Mouse (Mus musculus) CH12.LX (cell line): ENCODE data around the gene Cbx2. TPM values are rescaled to one million over a fixed set of nuclear protein-coding genes. Genes with fewer than 3 reads are reported as not detected.

Experiments used
- DNase-seq: peaks from one replicate; pipeline ENCODE4 v3.0.0-alpha.2; 2013; ENCODE audit errors: extremely low read depth
- H3K27ac ChIP-seq: 2 replicates; pipeline ENCODE4 v1.5.1; 2012; ENCODE audit warnings: low read depth, mild to moderate bottlenecking, control low read depth, moderate library complexity; ENCODE audit not compliant: insufficient read depth
- H3K27me3 ChIP-seq: replicated peaks from 2 replicates; pipeline ENCODE3; 2012; ENCODE audit warnings: inconsistent platforms
- H3K36me3 ChIP-seq, 2 experiments: replicated peaks in 1 of 2; 2 replicates each; pipeline versions ENCODE3 to v1.6.1; 2012; ENCODE audit warnings: inconsistent platforms in 1 of 2, low read length in 1 of 2, mild to moderate bottlenecking in 1 of 2, mixed read lengths in 1 of 2, moderate library complexity in 1 of 2; ENCODE audit not compliant: control insufficient read depth in 1 of 2, insufficient read depth in 1 of 2
- H3K4me1 ChIP-seq, 2 experiments: 2 replicates each; pipeline ENCODE4 v1.6.1; 2012; ENCODE audit warnings: inconsistent platforms in 1 of 2, moderate library complexity in 1 of 2; ENCODE audit not compliant: insufficient read depth in 2 of 2, control insufficient read depth in 1 of 2
- H3K4me2 ChIP-seq: 2 replicates; pipeline ENCODE4 v1.6.1; 2012; ENCODE audit warnings: low read depth, mild to moderate bottlenecking, control low read depth; ENCODE audit not compliant: poor library complexity, insufficient read depth, severe bottlenecking
- H3K4me3 ChIP-seq, 3 experiments: fragments of 150-350 bp in 1 of 3; sonication (generic) in 1 of 3; replicated peaks in 1 of 3; 2 replicates each; pipeline versions ENCODE3 to v1.5.1; 2011 to 2012; ENCODE audit warnings: low read depth in 2 of 3, low read length in 2 of 3, mild to moderate bottlenecking in 2 of 3, moderate library complexity in 2 of 3, control low read depth in 1 of 3, improper control_type of control experiment in 1 of 3, inconsistent platforms in 1 of 3, mixed read lengths in 1 of 3; ENCODE audit not compliant: poor library complexity in 1 of 3
- H3K79me2 ChIP-seq: replicated peaks from 2 replicates; pipeline ENCODE4 v1.6.1; 2012; ENCODE audit warnings: mild to moderate bottlenecking, moderate library complexity; ENCODE audit not compliant: control insufficient read depth, poor library complexity, insufficient read depth, severe bottlenecking; ENCODE audit errors: extremely low read depth
- H3K9ac ChIP-seq: 2 replicates; pipeline ENCODE4 v1.6.1; 2012; ENCODE audit warnings: low read depth, mild to moderate bottlenecking, control low read depth, moderate library complexity; ENCODE audit not compliant: insufficient read depth
- H3K9me3 ChIP-seq: replicated peaks from 2 replicates; pipeline ENCODE3; 2012; ENCODE audit warnings: low read length, inconsistent platforms, mixed read lengths
- BHLHE40 ChIP-seq: IDR thresholded peaks from 2 replicates; pipeline ENCODE4 v1.6.1; 2011; ENCODE audit warnings: mild to moderate bottlenecking, low read depth, low read length, improper control_type of control experiment
- CHD1 ChIP-seq: IDR thresholded peaks from 2 replicates; pipeline ENCODE4 v1.6.1; 2012; ENCODE audit warnings: low read depth, low read length, improper control_type of control experiment, inconsistent platforms
- CTCF ChIP-seq, 2 experiments: IDR thresholded peaks in 1 of 2; conservative IDR thresholded peaks in 1 of 2; 2 replicates each; pipeline ENCODE4 v1.5.1; 2011 to 2012; ENCODE audit warnings: low read depth in 2 of 2, low read length in 2 of 2, improper control_type of control experiment in 1 of 2, inconsistent platforms in 1 of 2, mild to moderate bottlenecking in 1 of 2, moderate library complexity in 1 of 2
- EP300 ChIP-seq: IDR thresholded peaks from 2 replicates; pipeline ENCODE4 v1.6.1; 2011; ENCODE audit warnings: low read length, improper control_type of control experiment
- GABPA ChIP-seq: IDR thresholded peaks from 2 replicates; pipeline ENCODE4 v1.6.1; 2012; ENCODE audit warnings: low read depth, low read length, improper control_type of control experiment, inconsistent platforms; ENCODE audit not compliant: insufficient replicate concordance
- JUN ChIP-seq: IDR thresholded peaks from 2 replicates; pipeline ENCODE4 v1.6.1; 2011; ENCODE audit warnings: low read depth, mild to moderate bottlenecking, low read length, improper control_type of control experiment, moderate library complexity; ENCODE audit not compliant: insufficient read depth
- JUND ChIP-seq: conservative IDR thresholded peaks from 2 replicates; pipeline ENCODE4 v1.6.1; 2011; ENCODE audit warnings: low read depth, low read length, improper control_type of control experiment
- KAT2A ChIP-seq: IDR thresholded peaks from 2 replicates; pipeline ENCODE4 v1.6.1; 2012; ENCODE audit warnings: low read length, improper control_type of control experiment, inconsistent platforms; ENCODE audit not compliant: insufficient replicate concordance
- MAX ChIP-seq: IDR thresholded peaks from 2 replicates; pipeline ENCODE4 v1.6.1; 2011; ENCODE audit warnings: low read length, improper control_type of control experiment
- MAZ ChIP-seq: IDR thresholded peaks from 2 replicates; pipeline ENCODE4 v1.6.1; 2012; ENCODE audit warnings: low read depth, mild to moderate bottlenecking, inconsistent platforms, low read length, improper control_type of control experiment, moderate library complexity
- MXI1 ChIP-seq: IDR thresholded peaks from 2 replicates; pipeline ENCODE4 v1.6.1; 2011; ENCODE audit warnings: mild to moderate bottlenecking, low read depth, low read length, improper control_type of control experiment
- MYC ChIP-seq: IDR thresholded peaks from 2 replicates; pipeline ENCODE4 v1.6.1; 2011; ENCODE audit warnings: low read depth, mild to moderate bottlenecking, improper control_type of control experiment, low read length
- NELFE ChIP-seq: IDR thresholded peaks from 2 replicates; pipeline ENCODE4 v1.6.1; 2011; ENCODE audit warnings: low read depth, low read length, improper control_type of control experiment
- NRF1 ChIP-seq: IDR thresholded peaks from 2 replicates; pipeline ENCODE4 v1.6.1; 2014; ENCODE audit warnings: low read depth, mild to moderate bottlenecking, inconsistent platforms, low read length, improper control_type of control experiment, moderate library complexity
- POLR2AphosphoS2 ChIP-seq: IDR thresholded peaks from 2 replicates; pipeline ENCODE4 v1.6.1; 2011; ENCODE audit warnings: low read depth, low read length, improper control_type of control experiment
- RAD21 ChIP-seq: IDR thresholded peaks from 2 replicates; pipeline ENCODE4 v1.6.1; 2011; ENCODE audit warnings: low read depth, mild to moderate bottlenecking, low read length, improper control_type of control experiment, moderate library complexity
- RCOR1 ChIP-seq: conservative IDR thresholded peaks from 2 replicates; pipeline ENCODE4 v1.6.1; 2012; ENCODE audit warnings: low read depth, mild to moderate bottlenecking, inconsistent platforms, low read length, improper control_type of control experiment
- SIN3A ChIP-seq: IDR thresholded peaks from 2 replicates; pipeline ENCODE4 v1.6.1; 2012; ENCODE audit warnings: low read length, improper control_type of control experiment, inconsistent platforms
- SMC3 ChIP-seq: IDR thresholded peaks from 2 replicates; pipeline ENCODE4 v1.6.1; 2011; ENCODE audit warnings: low read depth, low read length, improper control_type of control experiment
- TBP ChIP-seq: conservative IDR thresholded peaks from 2 replicates; pipeline ENCODE4 v1.6.1; 2011; ENCODE audit warnings: low read depth, low read length, improper control_type of control experiment
- TCF12 ChIP-seq: IDR thresholded peaks from 2 replicates; pipeline ENCODE4 v1.6.1; 2014; ENCODE audit warnings: low read depth, mild to moderate bottlenecking, inconsistent platforms, low read length, improper control_type of control experiment
- UBTF ChIP-seq: IDR thresholded peaks from 2 replicates; pipeline ENCODE4 v1.6.1; 2012; ENCODE audit warnings: low read depth, mild to moderate bottlenecking, inconsistent platforms, low read length, improper control_type of control experiment, moderate library complexity
- USF1 ChIP-seq: IDR thresholded peaks from 2 replicates; pipeline ENCODE4 v1.6.1; 2014; ENCODE audit warnings: low read depth, mild to moderate bottlenecking, inconsistent platforms, low read length, improper control_type of control experiment
- USF2 ChIP-seq: conservative IDR thresholded peaks from 2 replicates; pipeline ENCODE4 v1.6.1; 2011; ENCODE audit warnings: low read depth, low read length, improper control_type of control experiment
- ZC3H11A ChIP-seq: IDR thresholded peaks from 2 replicates; pipeline ENCODE4 v1.6.1; 2012; ENCODE audit warnings: low read depth, mild to moderate bottlenecking, inconsistent platforms, low read length, improper control_type of control experiment
- ZKSCAN1 ChIP-seq: IDR thresholded peaks from 2 replicates; pipeline ENCODE4 v1.6.1; 2012; ENCODE audit warnings: low read depth, inconsistent platforms, low read length, improper control_type of control experiment, borderline replicate concordance
- ZMIZ1 ChIP-seq: IDR thresholded peaks from 2 replicates; pipeline ENCODE4 v1.6.1; 2012; ENCODE audit warnings: low read depth, mild to moderate bottlenecking, inconsistent platforms, low read length, improper control_type of control experiment
- dilution Hi-C: fragments of 300-500 bp; cut with MboI; formaldehyde crosslinking; loops from 2 replicates; pipeline ENCODE4 v1.14.3; 2020; ENCODE audit warnings: low sequenced_read_pairs; ENCODE audit not compliant: extremely low pct_unique_long_range_greater_than_20kb, extremely low pct_ligation_motif_present
- in situ Hi-C: fragments of 300-500 bp; cut with MboI; formaldehyde crosslinking; loops from 3 replicates; pipeline ENCODE4 v1.14.3; 2019; ENCODE audit warnings: low sequenced_read_pairs, low pct_ligation_motif_present, low pct_unique_long_range_greater_than_20kb, mixed read lengths
- polyA plus RNA-seq: library from polyadenylated mRNA; unstranded; fragments of >175 nt; gene quantifications from 2 replicates; pipeline ENCODE4 v1.2.1, GENCODE M21; 2012; ENCODE audit warnings: low read depth; ENCODE audit not compliant: insufficient read length
- total RNA-seq, 2 experiments: library from RNA; depleted of rRNA; stranded (reverse); fragments of 300-350 nt in 1 of 2; fragments of >200 nt in 1 of 2; gene quantifications; 2 replicates each; pipeline ENCODE4 v1.2.3; 2012 to 2014

The Cbx2 gene
- total and polyA plus RNA-seq, 3 experiments: 2.8 to 15.5 (median 3.9) TPM

DNA sequence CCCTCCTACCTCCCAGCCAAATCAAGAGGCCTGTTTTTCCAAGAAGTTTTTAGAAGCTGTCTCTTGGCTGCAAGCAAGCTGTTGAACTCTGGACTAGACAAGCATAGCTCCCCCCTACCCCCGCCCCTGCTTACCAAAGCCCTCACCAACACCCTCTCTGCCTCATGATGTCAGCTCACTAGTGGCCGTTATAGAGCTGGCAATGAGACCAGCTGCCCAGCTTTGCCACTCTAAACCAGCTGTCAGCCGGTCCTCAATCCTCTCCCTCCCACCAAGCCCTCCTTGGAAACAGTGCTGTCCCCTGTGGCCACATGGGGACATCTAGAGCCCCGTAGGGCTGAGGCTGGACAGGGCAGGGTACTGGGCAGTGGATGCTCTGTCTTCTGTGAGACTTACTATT lies 27.3 kb upstream of the Cbx2 start:
- Histone ChIP-seq H3K4me2 (no peak overlapping the region), H3K79me2 (no peaks in the 10 kb centered on the region), H3K4me3 (no peak overlapping the region), H3K27ac (no peak overlapping the region), H3K36me3 (no peaks in the 10 kb centered on the region), H3K9me3 (peaks cover 6% of the 10 kb centered on the region), H3K27me3 (peaks cover 94% of the 10 kb centered on the region), H3K9ac (no peak overlapping the region), H3K4me1 (peaks cover 4% of the 10 kb centered on the region in 2 experiments; a peak in 3 of 4 replicates)
- TF ChIP-seq USF2 (no peak), USF1 (no peak), SIN3A (no peak), CTCF (conservative IDR thresholded peaks at IDR 0.05 in 1 of 2, IDR thresholded peaks at IDR 0.05 in 1 of 2; ENCODE audit: low read depth in 2 of 2, low read length in 2 of 2) (no peak), RAD21 (no peak), JUND (no peak), BHLHE40 (no peak), CHD1 (no peak), MYC (no peak), SMC3 (no peak), MAZ (no peak), MXI1 (no peak), KAT2A (no peak), NELFE (no peak), NRF1 (no peak), GABPA (no peak), RCOR1 (no peak), TCF12 (no peak), ZC3H11A (no peak), MAX (no peak)
- dilution Hi-C loops (no loop called here), in situ Hi-C loops (no loop called here)
- DNase-seq: no peak

DNA sequence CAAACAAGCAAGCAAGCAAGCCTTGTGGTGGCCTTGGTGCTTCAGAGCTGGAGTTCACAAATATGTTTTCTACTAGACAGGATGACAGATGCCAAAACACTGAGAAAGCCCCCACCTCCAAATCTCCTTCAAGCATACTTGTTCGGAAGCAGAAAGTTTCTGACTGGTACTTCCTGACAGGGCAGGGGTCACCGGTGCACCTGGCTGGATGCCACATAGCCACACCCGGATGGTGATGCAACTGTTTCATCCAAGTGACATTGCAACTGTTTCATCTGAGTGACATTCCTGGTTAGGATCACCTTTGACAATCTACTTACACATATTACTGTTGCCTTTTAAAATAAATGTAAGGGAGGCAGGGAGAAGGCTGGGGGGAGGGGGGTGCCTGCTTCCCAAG lies 25.6 kb upstream of the Cbx2 start:
- TF ChIP-seq UBTF: no peak
- no peak for TF ChIP-seq ZMIZ1
- no peak for TF ChIP-seq POLR2AphosphoS2
- no peak for TF ChIP-seq RCOR1
- no peak for TF ChIP-seq MAZ
- no peak for TF ChIP-seq JUN
- TF ChIP-seq EP300: no peak
- no peak for TF ChIP-seq ZC3H11A
- TF ChIP-seq MXI1: no peak
- no peak for TF ChIP-seq ZKSCAN1
- no peak for TF ChIP-seq CTCF (conservative IDR thresholded peaks at IDR 0.05 in 1 of 2, IDR thresholded peaks at IDR 0.05 in 1 of 2; ENCODE audit: low read depth in 2 of 2, low read length in 2 of 2)
- no peak for TF ChIP-seq RAD21
- TF ChIP-seq KAT2A: no peak
- no peak for TF ChIP-seq USF1
- TF ChIP-seq TBP: no peak
- no peak for TF ChIP-seq NRF1
- no peak for TF ChIP-seq BHLHE40
- dilution Hi-C loops: no loop called here
- Histone ChIP-seq H3K27me3 (peaks cover 95% of the 10 kb centered on the region), H3K36me3 (no peaks in the 10 kb centered on the region), H3K9me3 (peaks cover 14% of the 10 kb centered on the region), H3K9ac (no peak overlapping the region), H3K79me2 (no peaks in the 10 kb centered on the region), H3K4me2 (no peak overlapping the region), H3K4me3 (no peak overlapping the region), H3K27ac (no peak overlapping the region), H3K4me1 (peaks cover 2 to 4% of the 10 kb centered on the region in 2 experiments; a peak in 3 of 4 replicates)
- in situ Hi-C loops: no loop called here
- no peak for DNase-seq
